ENCODE assay signal across 32 mouse cellular contexts in genomic region chr6:23923806-23924205, GRCm38 (mm10). TPM values are rescaled to one million over a fixed set of nuclear protein-coding genes. Genes with fewer than 3 reads are reported as not detected.
A peak's percentile ranks its signal among the peaks of the same experiment; 100 is the strongest.
DNase-seq lines count a peak whose midpoint lies in the region; ATAC-seq and TF ChIP-seq lines count a peak whose summit lies in the region.
"Had no signal": no experiment of that assay in that cellular context is flagged by ENCODE, and none has a peak within 500 bp of the region (broad histone marks: within the 10 kb centered on the region; RNA-seq: fewer than 3 reads in every experiment).

No protein-coding gene starts in this region.

- H3K4me1 ChIP-seq in ES-Bruce4 (ENCODE audit: control insufficient read depth, insufficient read depth, low read length): peaks cover 3% of the 10 kb centered on the region
- H3K4me1 ChIP-seq in forebrain, embryonic 16.5 days (replicated peaks; ENCODE audit: control insufficient read depth, insufficient read depth, low read length): 0 out of 2 replicates have a peak, but pooled peaks cover 3% of the 10 kb centered on the region
- H3K4me1 ChIP-seq in heart, embryonic 11.5 days (ENCODE audit: control insufficient read depth, insufficient read depth, low read length): no peaks in the 10 kb centered on the region
- H3K4me1 ChIP-seq: embryonic facial prominence, embryonic 12.5 days; heart, embryonic 13.5 days; hindbrain, embryonic 12.5 days; limb, embryonic 12.5 days; neural tube, embryonic 15.5 days had no signal

- H3K9ac ChIP-seq in ES-Bruce4 (ENCODE audit: low read depth, poor library complexity, severe bottlenecking): no peak overlapping the region
- no peak overlapping the region for H3K9ac ChIP-seq in forebrain, embryonic 16.5 days (replicated peaks; ENCODE audit: low read depth, low read length)
- no peak overlapping the region for H3K9ac ChIP-seq in heart, embryonic 11.5 days (ENCODE audit: low read depth, low read length)
- H3K9ac ChIP-seq: embryonic facial prominence, embryonic 12.5 days; heart, embryonic 13.5 days; hindbrain, embryonic 12.5 days; limb, embryonic 12.5 days; liver, postnatal 0 days; neural tube, embryonic 15.5 days had no signal

- H3K27ac ChIP-seq in ES-Bruce4 (ENCODE audit: insufficient read depth, low read length): no peak overlapping the region
- H3K27ac ChIP-seq in forebrain, embryonic 16.5 days (ENCODE audit: low read length): no peak overlapping the region
- H3K27ac ChIP-seq in heart, embryonic 11.5 days (ENCODE audit: low read depth, low read length): no peak overlapping the region
- H3K27ac ChIP-seq: embryonic facial prominence, embryonic 12.5 days; gastrocnemius, adult 2 months; heart, embryonic 13.5 days; hindbrain, embryonic 12.5 days; limb, embryonic 12.5 days; neural tube, embryonic 15.5 days had no signal

- no peaks in the 10 kb centered on the region for H3K9me3 ChIP-seq in ES-Bruce4 (replicated peaks; ENCODE audit: control insufficient read depth, insufficient read depth, low read length, poor library complexity, severe bottlenecking)
- H3K9me3 ChIP-seq in forebrain, embryonic 16.5 days (ENCODE audit: control insufficient read depth, low read length): no peaks in the 10 kb centered on the region
- no peaks in the 10 kb centered on the region for H3K9me3 ChIP-seq in heart, embryonic 11.5 days (replicated peaks; ENCODE audit: control insufficient read depth, low read length)
- H3K9me3 ChIP-seq: embryonic facial prominence, embryonic 12.5 days; heart, embryonic 13.5 days; hindbrain, embryonic 12.5 days; limb, embryonic 12.5 days; neural tube, embryonic 15.5 days had no signal

- TF ChIP-seq EP300 in ES-Bruce4 (IDR thresholded peaks at IDR 0.05; ENCODE audit: insufficient read depth, low read depth, low read length): 0 out of 2 replicates have a peak, but pooled peaks have one; percentile 30

- no peak overlapping the region for H3K4me2 ChIP-seq in forebrain, embryonic 16.5 days (ENCODE audit: low read length)
- H3K4me2 ChIP-seq in heart, embryonic 11.5 days: no peak overlapping the region
- H3K4me2 ChIP-seq: embryonic facial prominence, embryonic 12.5 days; heart, embryonic 13.5 days; hindbrain, embryonic 12.5 days; limb, embryonic 12.5 days; liver, embryonic 11.5 days; midbrain, embryonic 11.5 days; neural tube, embryonic 15.5 days had no signal

- TF ChIP-seq POLR2A in ES-Bruce4 (IDR thresholded peaks at IDR 0.05; ENCODE audit: insufficient read depth, low read length): no peak

- peak; percentile 25 for DNase-seq in heart, adult 11 months
- no peak for DNase-seq in heart, adult 18-20 months
- peak; percentile 54 for DNase-seq in R1 (ENCODE audit: low read depth, low spot score)
- DNase-seq in layer of hippocampus, postnatal 14 days (ENCODE audit: low spot score in 2 of 2): no peak
- DNase-seq: adrenal gland, postnatal 25 days; cerebellum, adult 11 months; cerebellum, adult 9-11 months; gastrocnemius, adult 2 months; heart, postnatal 14 days; kidney, adult 18-20 months; kidney, postnatal 36 days; liver, postnatal 0 days; lung, postnatal 10 days; thymus, postnatal 14 days had no signal

- no peak overlapping the region for H3K4me3 ChIP-seq in ES-Bruce4 (ENCODE audit: low read depth, low read length)
- H3K4me3 ChIP-seq in forebrain, embryonic 16.5 days (replicated peaks; ENCODE audit: low read length): no peak overlapping the region
- no peak overlapping the region for H3K4me3 ChIP-seq in heart, embryonic 11.5 days (ENCODE audit: low read depth, low read length)
- H3K4me3 ChIP-seq: embryonic facial prominence, embryonic 12.5 days; erythroblast, embryonic 14.5 days; gastrocnemius, adult 2 months; heart, embryonic 13.5 days; hindbrain, embryonic 12.5 days; limb, embryonic 12.5 days; neural tube, embryonic 15.5 days had no signal

- H3K27me3 ChIP-seq in ES-Bruce4 (ENCODE audit: control insufficient read depth, insufficient read depth, low read length, poor library complexity, severe bottlenecking): no peaks in the 10 kb centered on the region
- H3K27me3 ChIP-seq in forebrain, embryonic 16.5 days (replicated peaks; ENCODE audit: control insufficient read depth, insufficient read depth, low read length): no peaks in the 10 kb centered on the region
- H3K27me3 ChIP-seq in heart, embryonic 11.5 days (ENCODE audit: control insufficient read depth, insufficient read depth, low read length): no peaks in the 10 kb centered on the region
- H3K27me3 ChIP-seq: embryonic facial prominence, embryonic 12.5 days; heart, embryonic 13.5 days; hindbrain, embryonic 12.5 days; limb, embryonic 12.5 days; neural tube, embryonic 15.5 days had no signal

- ATAC-seq in forebrain, embryonic 16.5 days: 0 out of 2 replicates have a peak, but pooled peaks have one; percentile 38
- ATAC-seq in heart, embryonic 11.5 days (replicated peaks; ENCODE audit: insufficient number of reproducible peaks, low FRiP score, low TSS enrichment): no peak
- ATAC-seq: liver, postnatal 0 days had no signal

- WGBS in forebrain, embryonic 16.5 days: 7% methylated on average over 2 of the region's 2 CpGs
- 47% methylated on average over 2 of the region's 2 CpGs for WGBS in heart, embryonic 11.5 days (ENCODE audit: insufficient replicate concordance)

- no peak for TF ChIP-seq CTCF in ES-Bruce4 (IDR thresholded peaks at IDR 0.05; ENCODE audit: low read depth, low read length)

- H3K36me3 ChIP-seq in ES-Bruce4 (ENCODE audit: control insufficient read depth, insufficient read depth, low read length, poor library complexity, severe bottlenecking): no peaks in the 10 kb centered on the region
- no peaks in the 10 kb centered on the region for H3K36me3 ChIP-seq in forebrain, embryonic 16.5 days (ENCODE audit: control insufficient read depth, insufficient read depth)
- H3K36me3 ChIP-seq in heart, embryonic 11.5 days (ENCODE audit: control insufficient read depth, insufficient read depth, low read length): no peaks in the 10 kb centered on the region
- H3K36me3 ChIP-seq: embryonic facial prominence, embryonic 12.5 days; heart, embryonic 13.5 days; hindbrain, embryonic 12.5 days; limb, embryonic 12.5 days; neural tube, embryonic 15.5 days had no signal

RNA-seq across cellular contexts. Expression of gene Tas2r118, which starts 46.1 kb away (rescaled TPM):
- total RNA-seq in heart, adult 18-20 months (2021): not detected
- polyA plus RNA-seq in ES-Bruce4 (2011; ENCODE audit: insufficient read depth, insufficient read length, low read depth, missing spikeins): not detected in 2 replicates
- not detected in 2 replicates for polyA plus RNA-seq in forebrain, embryonic 16.5 days (2015; fragmentation: Nextera tagmentation; extraction: Ambion mirVana)
- total RNA-seq in layer of hippocampus, postnatal 14 days (2021): not detected
- polyA plus RNA-seq in heart, embryonic 11.5 days (2014; fragmentation: Nextera tagmentation; extraction: Ambion mirVana): not detected in 2 replicates
- total RNA-seq: adrenal gland, postnatal 25 days; common myeloid progenitor, adult 5-6 weeks; gastrocnemius, adult 2 months; heart, postnatal 14 days; layer of hippocampus, adult 8-10 months; left cerebral cortex, postnatal 14 days; megakaryocyte progenitor cell, adult 5-6 weeks had no signal
- polyA plus RNA-seq: embryonic facial prominence, embryonic 12.5 days; erythroblast, embryonic 14.5 days; frontal cortex, adult 2 months; gonadal fat pad, adult 2 months; heart, embryonic 13.5 days; hindbrain, embryonic 12.5 days; limb, embryonic 12.5 days; liver, embryonic 11.5 days; liver, postnatal 0 days; midbrain, embryonic 11.5 days; neural tube, embryonic 15.5 days; small intestine, adult 2 months had no signal

Comparison
In these comparisons a context has a peak if more than half of its experiments do, and no peak if none do; other contexts are left out.
1. DNase-seq: peak in heart, adult 11 months (single experiment) and R1 (single experiment); none in heart, adult 18-20 months (0 of 2) and layer of hippocampus, postnatal 14 days (0 of 2).